Mouse (Mus musculus) neutrophil, adult 5-6 weeks (primary cell): ENCODE data around the gene Cadm4. TPM values are rescaled to one million over a fixed set of nuclear protein-coding genes. Genes with fewer than 3 reads are reported as not detected.

Source experiments
- ATAC-seq: fragments of 151-379, 151-347 bp; 2 replicates; pipeline ENCODE4 v1.8.0; 2017; ENCODE audit warnings: mild to moderate bottlenecking, moderate TSS enrichment; ENCODE audit not compliant: insufficient number of reproducible peaks, poor library complexity, low FRiP score, severe bottlenecking; ENCODE audit errors: extremely low read depth
- total RNA-seq: library from RNA; stranded (forward); fragments of 200-1000 nt; gene quantifications from 2 replicates; pipeline ENCODE4 v1.2.3, GENCODE M21; 2017

Gene Cadm4
- total RNA-seq, result not detected in 2 replicates

DNA sequence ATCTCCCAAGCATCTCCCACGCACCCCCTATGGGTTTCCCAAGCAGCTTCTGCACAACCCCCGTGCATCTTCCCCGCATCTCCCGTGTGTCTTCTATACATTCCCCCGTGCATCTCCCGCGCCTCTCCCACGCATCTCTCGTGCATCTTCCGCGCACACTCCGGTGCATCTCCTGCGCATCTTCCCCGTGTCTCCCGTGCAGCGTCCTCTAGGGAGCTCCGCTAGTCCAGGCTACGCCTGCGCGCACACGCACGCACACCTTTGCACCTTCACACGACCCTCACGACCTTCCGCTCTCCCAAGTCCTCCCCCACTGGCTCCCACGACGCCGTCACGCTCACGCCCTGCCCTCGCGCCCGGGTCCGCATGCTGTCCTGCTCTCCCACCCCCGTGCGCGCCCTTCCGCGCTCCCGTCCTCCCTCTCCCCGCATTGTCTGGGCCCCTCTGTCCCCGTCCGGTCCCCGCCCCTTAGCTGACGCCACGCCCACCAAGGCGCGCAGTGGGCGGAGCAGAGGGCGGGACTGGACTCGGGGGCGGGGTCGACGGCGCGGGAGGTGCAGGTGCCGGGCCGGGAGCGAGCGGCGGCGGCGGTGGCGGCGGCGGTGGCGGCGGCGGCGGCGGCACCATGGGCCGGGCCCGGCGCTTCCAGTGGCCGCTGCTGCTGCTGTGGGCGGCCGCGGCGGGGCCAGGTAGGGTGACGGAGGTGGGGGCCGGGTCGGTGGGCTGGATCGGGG is at the start of gene Cadm4:
TSS of gene Cadm4 (plus strand) at position 550 of the 734 bp plus-strand sequence.
- ATAC-seq, result peak; percentile 51

GRCm38 (mm10) chr7:24435305-24435704 is 46.5 kb upstream of the Cadm4 start:
- ATAC-seq, result no peak

GRCm38 (mm10) chr7:24437981-24438380 is 43.8 kb upstream of the Cadm4 start:
- ATAC-seq, result no peak

GRCm38 (mm10) chr7:24439191-24439590 is 42.6 kb upstream of the Cadm4 start:
- ATAC-seq, result no peak

GRCm38 (mm10) chr7:24439891-24440290 is 41.9 kb upstream of the Cadm4 start:
- no peak for ATAC-seq

DNA sequence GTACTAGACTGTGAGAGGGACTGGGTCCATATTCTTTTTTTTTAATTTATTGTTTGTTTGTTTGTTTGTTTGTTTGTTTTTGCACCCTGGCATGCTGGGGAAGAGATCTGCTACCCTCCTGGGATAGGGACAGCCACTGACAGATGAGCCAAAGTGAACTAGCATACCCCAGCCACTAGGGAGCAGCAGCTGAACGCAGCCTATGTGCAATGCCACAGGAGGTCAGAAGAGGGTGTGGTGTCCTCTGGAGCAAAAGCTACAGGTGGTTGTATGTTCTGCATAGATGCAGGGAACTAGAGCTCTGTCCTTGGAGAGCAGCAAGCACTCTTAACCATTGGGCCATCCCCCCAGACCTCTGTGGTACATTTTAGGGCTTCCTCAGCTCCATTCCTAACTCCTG is 40.0 kb upstream of the Cadm4 start:
- peak; percentile 87 for ATAC-seq

- peak; percentile 55 for ATAC-seq
Measured at GRCm38 (mm10) chr7:24442313-24442712, 39.5 kb upstream of the Cadm4 start.

- peak; percentile 73 for ATAC-seq
Measured at GRCm38 (mm10) chr7:24445266-24445926, 36.4 kb upstream of the Cadm4 start.

- no peak for ATAC-seq
Measured at GRCm38 (mm10) chr7:24446697-24447340, 35.0 kb upstream of the Cadm4 start.

GRCm38 (mm10) chr7:24448782-24449517 is 32.9 kb upstream of the Cadm4 start:
- ATAC-seq, result no peak

DNA sequence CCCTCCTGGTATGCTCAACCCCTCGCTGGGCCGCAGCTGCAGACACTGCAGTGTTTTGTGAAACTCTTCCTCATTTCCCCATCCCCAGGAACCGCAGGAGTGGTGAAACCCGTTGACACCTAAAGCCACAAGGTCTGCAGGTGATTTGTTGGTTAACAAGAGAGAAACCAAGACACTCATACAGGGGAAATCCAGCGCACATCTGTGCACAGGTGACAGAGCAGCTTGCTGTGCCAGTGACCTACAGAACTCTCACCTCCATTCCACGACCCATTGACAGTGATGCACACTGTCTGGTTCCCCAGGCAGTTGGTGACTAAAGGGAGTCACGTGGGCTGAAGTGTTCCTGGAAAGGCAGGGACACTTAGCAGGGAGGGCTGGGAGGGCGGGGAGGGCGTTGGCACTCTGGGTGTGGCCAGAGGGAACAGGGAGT is 31.2 kb upstream of the Cadm4 start:
- peak; percentile 45 for ATAC-seq

- peak; percentile 79 for ATAC-seq
Measured at GRCm38 (mm10) chr7:24451855-24452311, 29.9 kb upstream of the Cadm4 start, which contains the start of gene Irgc1. Irgc1 (minus strand) TSS chr7:24452297.

DNA sequence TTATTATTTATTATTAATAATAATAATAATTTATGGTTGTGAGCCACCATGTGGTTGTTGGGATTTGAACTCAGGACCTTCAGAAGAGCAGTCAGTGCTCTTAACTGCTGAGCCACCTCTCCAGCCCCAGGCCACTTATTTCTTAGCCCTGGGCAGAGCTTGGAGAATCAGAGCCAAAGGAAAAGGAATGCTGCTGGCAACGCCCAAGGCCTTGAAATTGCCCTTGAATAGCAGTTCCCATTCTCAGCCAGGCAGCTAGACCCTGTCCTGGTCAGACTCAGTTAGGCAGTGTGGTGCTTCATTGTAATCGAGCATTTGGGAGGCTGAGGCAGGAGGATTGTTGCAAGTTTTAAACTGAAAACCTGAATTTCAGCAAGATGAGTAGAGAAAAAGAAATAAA is 27.6 kb upstream of the Cadm4 start:
- ATAC-seq, result no peak

- no peak for ATAC-seq
Measured at GRCm38 (mm10) chr7:24455726-24456125, 26.1 kb upstream of the Cadm4 start.

DNA sequence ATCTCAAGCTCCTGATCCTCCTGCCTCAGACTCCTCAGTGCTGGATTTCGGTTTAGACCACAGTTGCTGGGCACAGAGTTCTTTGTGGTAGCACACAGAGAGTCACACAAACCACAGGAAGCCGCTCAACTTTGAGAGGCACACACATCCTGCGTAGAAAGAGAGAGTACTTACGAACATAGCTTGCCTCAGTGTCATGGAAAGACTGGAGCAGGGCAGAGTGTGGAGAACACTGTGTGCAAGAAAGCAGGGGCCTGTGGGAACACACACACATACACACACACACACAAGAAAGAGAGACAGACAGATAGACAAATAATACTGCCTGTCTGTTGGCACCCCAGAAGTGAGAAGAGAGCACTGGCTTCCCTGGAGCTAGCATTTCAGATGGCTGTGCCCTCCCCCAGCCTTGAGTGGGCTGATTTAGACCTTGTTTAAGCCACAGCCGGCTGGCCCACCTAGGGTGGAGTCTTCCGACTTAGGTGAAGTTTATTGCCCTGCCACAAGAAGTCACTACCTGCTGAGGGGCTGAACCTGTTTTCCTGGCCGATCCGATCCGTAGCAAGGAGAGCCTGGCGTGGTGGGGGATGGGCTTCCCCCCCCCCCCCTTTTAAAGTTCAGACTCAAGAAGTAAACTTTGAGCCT is 24.0 kb upstream of the Cadm4 start:
- peak; percentile 68 for ATAC-seq

- no peak for ATAC-seq
Measured at GRCm38 (mm10) chr7:24459440-24459839, 22.4 kb upstream of the Cadm4 start.

DNA sequence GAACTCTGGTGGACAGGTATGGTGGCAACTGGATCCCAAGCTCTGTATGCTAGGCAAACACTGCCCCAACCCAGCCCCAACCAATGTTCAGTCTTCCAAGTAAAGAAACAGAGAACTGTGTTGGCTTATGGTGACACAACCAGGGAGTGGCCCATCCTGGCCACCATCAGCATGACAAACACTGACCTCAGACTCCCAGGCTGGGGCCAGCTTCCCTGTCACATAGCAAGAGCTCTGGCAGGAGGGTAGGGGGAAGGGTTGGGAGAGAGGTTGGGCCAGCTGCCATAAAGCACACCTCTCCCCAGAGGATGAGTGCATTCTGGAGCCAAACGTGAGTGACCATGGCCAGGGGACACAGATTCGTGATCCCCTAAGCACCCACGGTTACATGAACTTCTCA is 22.0 kb upstream of the Cadm4 start:
- ATAC-seq, result peak; percentile 21; the same call in 1 of the 2 replicates

DNA sequence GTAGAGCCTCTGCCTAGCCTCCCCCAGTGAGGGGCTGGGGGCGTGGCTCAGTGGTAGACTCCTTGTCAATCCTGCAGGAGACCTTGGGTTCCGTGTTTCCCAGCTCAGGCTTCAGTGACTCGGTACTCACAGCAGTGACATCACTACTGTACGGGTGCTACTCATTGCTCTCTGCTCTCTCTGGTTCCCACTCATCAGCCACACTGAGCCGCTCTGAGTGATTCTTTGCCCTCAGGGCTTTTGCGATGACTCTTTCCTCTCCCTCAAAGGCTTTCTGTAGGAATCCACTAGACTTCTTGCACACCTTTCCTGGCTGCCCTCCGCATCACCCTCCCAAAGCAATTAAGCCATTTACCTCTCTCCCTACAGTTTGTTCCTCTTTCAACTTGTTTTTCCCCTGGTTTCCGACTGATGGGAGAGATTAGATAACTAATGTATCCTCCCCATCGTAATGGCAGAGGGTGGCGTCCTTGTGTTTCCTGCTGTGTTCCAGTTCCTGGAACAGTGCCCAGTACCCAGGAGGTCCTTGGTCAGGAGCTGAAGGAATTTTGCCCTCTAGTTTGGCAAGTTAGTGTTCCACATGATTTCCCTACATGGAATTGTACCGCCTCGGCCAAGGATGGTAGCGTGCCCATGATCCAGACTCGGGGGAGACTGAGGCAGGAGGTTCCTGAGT is 20.3 kb upstream of the Cadm4 start:
- ATAC-seq, result no peak
